Mouse (Mus musculus): ENCODE data around the gene Abcb9. TPM values are rescaled to one million over a fixed set of nuclear protein-coding genes. Genes with fewer than 3 reads are reported as not detected.

Abcb9 gene
- polyA plus RNA-seq, 1 experiment from 2014 or later, result 4.7 TPM

DNA sequence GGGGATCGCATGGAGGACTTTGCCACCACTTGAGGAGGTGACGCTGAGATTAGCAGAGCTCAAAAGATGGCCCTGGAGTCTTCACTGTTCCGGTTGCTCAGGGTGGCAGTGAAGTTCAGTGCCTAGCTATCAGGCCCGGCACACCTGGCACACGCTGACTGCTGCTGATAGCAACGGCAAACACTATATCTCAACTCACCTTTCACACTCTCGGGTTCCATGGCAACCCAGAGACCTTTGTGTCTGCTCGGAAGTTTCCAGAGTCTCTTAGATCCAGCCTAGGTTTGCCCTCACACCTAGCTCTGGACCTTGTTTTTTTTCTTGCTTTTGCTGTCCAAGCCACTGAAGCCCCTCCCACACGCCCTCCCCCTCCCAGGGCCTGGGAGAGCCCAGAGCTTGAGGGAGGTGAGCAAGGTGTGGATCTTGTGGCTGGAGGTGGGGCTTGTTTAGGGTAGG lies 3.6 kb downstream of the Abcb9 start:
- H3K4me2 ChIP-seq (replicated peaks), result no peak overlapping the region
- no peak overlapping the region for H3K4me3 ChIP-seq (replicated peaks)
- H3K4me1 ChIP-seq (replicated peaks), result peaks cover 12% of the 10 kb centered on the region
- H3K27me3 ChIP-seq, result peaks cover 22% of the 10 kb centered on the region
- no peak for ATAC-seq
- no peak overlapping the region for H3K9ac ChIP-seq (replicated peaks)
- no peaks in the 10 kb centered on the region for H3K36me3 ChIP-seq
- H3K27ac ChIP-seq, result no peak overlapping the region
- WGBS, result 65% methylated on average over 9 of the region's 9 CpGs
- no peaks in the 10 kb centered on the region for H3K9me3 ChIP-seq

DNA sequence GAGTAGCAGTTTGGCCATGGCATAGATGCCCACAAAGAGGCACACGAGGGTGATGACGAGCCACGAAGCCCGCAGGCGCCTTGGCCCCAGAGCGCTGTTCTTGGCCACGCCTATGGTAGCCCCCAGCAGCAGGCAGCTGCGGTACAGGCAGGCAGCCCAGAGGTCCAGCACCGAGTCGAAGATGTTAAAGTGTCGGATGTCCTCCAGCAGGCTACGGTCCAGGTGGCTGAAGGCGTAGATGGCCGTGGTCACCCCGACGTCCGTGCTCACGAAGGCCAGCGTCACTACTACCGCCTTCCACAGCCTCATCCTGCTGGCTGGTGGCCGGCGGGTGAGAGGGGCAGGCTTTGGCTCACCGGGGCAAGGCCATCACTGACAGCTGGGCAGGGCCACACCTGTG lies 5.7 kb downstream of the Abcb9 start:
- no peak overlapping the region for H3K4me3 ChIP-seq (replicated peaks)
- 91% methylated on average over 23 of the region's 23 CpGs for WGBS
- H3K36me3 ChIP-seq, result no peaks in the 10 kb centered on the region
- no peak overlapping the region for H3K9ac ChIP-seq (replicated peaks)
- no peak overlapping the region for H3K4me2 ChIP-seq (replicated peaks)
- no peak for ATAC-seq
- no peaks in the 10 kb centered on the region for H3K9me3 ChIP-seq
- peaks cover 10% of the 10 kb centered on the region for H3K27me3 ChIP-seq
- no peaks in the 10 kb centered on the region; the same call in 1 of the 2 replicates for H3K4me1 ChIP-seq (replicated peaks)
- no peak overlapping the region for H3K27ac ChIP-seq

DNA sequence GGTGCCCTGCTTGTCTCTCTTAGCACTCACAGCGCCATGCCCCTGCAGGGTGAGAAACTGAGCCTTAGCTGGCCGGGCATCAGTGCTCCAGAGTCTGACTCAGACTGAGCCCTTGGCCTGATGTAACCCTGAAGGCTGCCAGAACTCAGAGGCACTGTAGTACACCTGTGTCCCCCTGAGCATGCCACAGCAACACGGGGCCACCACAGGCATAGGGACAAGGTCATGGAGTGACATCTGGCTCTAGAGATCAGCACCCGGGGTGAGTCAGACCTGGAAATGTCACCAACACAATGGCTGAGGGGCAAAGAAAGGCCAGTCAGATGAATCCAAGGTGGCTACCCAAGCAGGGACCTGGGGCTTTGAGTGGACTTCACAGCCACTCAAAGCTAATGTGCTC lies 8.7 kb downstream of the Abcb9 start:
- Histone ChIP-seq H3K9ac (replicated peaks) (no peak overlapping the region), H3K4me2 (replicated peaks) (no peak overlapping the region), H3K4me3 (replicated peaks) (no peak overlapping the region), H3K4me1 (replicated peaks) (no peaks in the 10 kb centered on the region), H3K9me3 (no peaks in the 10 kb centered on the region), H3K36me3 (no peaks in the 10 kb centered on the region), H3K27ac (no peak overlapping the region), H3K27me3 (no peaks in the 10 kb centered on the region)
- 73% methylated on average over 4 of the region's 4 CpGs for WGBS
- no peak for ATAC-seq

DNA sequence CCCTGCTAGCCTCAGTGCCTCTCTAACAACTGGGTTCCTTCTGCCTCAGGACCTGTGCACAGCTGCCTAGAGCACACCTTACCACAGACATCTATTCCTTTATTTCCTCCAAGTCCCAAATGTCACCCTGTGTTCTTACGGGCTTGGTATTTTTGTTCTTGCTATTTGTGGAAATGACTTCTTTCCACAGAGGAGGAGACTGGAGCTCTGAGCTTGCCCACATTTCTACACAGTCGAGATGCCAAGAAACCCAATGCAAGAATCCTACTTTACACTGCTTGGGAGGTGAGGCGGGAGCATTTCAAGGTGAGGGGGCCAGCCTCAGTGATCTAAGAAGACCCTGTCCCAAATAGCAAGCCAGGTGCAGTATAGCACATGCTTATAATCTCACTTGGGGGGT lies 10.1 kb downstream of the Abcb9 start:
- H3K4me1 ChIP-seq (replicated peaks), result no peaks in the 10 kb centered on the region
- no peak overlapping the region for H3K4me2 ChIP-seq (replicated peaks)
- H3K9me3 ChIP-seq, result no peaks in the 10 kb centered on the region
- no peak for ATAC-seq
- no peak overlapping the region for H3K4me3 ChIP-seq (replicated peaks)
- no peaks in the 10 kb centered on the region for H3K27me3 ChIP-seq
- 76% methylated on average over 3 of the region's 3 CpGs for WGBS
- H3K36me3 ChIP-seq, result no peaks in the 10 kb centered on the region
- H3K9ac ChIP-seq (replicated peaks), result no peak overlapping the region
- no peak overlapping the region; the same call in 1 of the 2 replicates for H3K27ac ChIP-seq

DNA sequence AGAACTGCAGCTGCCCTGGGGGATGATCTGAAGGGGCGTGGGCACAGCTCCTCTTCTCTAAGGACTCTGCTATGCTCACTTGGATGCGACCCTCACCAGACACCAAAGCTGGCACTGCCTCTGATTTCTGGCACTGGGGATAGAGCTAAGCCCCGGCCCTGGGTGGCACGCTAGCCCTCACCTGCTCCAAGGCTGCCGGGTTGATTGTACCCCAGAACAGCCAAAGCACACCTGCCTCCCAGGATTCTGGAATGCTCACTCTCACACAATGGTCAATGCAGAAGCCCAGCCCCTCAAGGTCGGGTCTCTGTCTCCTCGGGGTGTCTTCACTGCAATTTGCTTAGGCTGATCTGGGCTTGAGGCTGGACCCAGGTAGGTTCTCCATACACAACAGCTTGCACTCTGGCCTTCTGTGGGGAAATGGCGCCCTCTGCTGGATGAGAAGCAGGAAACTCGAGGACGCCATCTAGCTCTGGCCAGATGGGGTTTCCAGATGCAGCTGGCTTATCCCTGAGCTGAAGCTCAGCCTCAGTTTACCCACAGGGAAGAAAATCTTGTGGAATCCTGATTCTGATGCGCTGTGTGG lies 10.9 kb downstream of the Abcb9 start:
- peak; percentile 48; the same call in 1 of the 2 replicates for ATAC-seq
- no peak overlapping the region for H3K4me3 ChIP-seq (replicated peaks)
- 40% methylated on average over 11 of the region's 11 CpGs for WGBS

DNA sequence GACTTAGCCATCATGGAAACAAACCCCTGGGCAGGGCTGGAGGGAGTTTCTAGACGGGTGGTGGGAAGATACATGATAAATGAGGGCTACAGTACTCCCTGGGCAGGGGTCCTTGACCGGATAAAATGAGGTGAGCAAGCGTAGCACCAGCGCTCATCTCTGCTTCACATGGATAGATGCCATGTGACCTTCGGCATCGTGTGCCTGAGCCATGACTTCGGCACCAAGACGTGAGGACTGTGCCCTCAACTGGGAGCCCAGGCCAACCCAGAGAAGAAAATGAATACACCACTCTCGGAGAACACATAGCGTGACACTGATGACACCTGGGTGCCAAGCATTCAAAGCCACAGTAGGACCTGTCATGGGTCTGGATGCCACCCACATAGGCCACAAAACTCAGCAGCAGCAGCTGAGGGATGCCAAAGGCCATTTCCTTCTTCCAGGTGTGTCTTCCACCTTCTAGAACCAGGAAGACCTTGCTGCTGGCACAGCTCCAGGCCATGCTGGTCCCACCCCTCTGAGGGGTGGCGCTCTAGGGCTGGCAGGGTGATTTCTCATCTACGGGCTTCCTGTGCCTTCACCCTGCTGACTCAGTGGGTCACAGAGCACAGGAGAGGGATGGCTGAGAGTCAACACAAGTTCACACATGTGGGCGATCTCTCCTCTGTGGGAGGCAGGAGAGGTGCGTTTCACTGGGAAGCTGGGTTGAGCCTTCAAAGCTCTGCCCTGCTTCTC lies 11.6 kb downstream of the Abcb9 start:
- 91% methylated on average over 14 of the region's 14 CpGs for WGBS
- Histone ChIP-seq H3K9ac (replicated peaks) (no peak overlapping the region; the same call in 1 of the 2 replicates), H3K4me2 (replicated peaks) (no peak overlapping the region), H3K9me3 (no peaks in the 10 kb centered on the region), H3K4me1 (replicated peaks) (peaks cover 10% of the 10 kb centered on the region; the same call in 1 of the 2 replicates), H3K4me3 (replicated peaks) (no peak overlapping the region), H3K27me3 (no peaks in the 10 kb centered on the region), H3K36me3 (no peaks in the 10 kb centered on the region), H3K27ac (no peak overlapping the region)
- no peak for ATAC-seq

More for the DNA sequence above, 10.9 kb downstream of the Abcb9 start:
- Histone ChIP-seq H3K4me2 (replicated peaks) (no peak overlapping the region), H3K4me1 (replicated peaks) (0 out of 2 replicates have a peak, but pooled peaks cover 6% of the 10 kb centered on the region), H3K27me3 (no peaks in the 10 kb centered on the region), H3K9me3 (no peaks in the 10 kb centered on the region), H3K36me3 (no peaks in the 10 kb centered on the region), H3K27ac (no peak overlapping the region), H3K9ac (replicated peaks) (no peak overlapping the region)

DNA sequence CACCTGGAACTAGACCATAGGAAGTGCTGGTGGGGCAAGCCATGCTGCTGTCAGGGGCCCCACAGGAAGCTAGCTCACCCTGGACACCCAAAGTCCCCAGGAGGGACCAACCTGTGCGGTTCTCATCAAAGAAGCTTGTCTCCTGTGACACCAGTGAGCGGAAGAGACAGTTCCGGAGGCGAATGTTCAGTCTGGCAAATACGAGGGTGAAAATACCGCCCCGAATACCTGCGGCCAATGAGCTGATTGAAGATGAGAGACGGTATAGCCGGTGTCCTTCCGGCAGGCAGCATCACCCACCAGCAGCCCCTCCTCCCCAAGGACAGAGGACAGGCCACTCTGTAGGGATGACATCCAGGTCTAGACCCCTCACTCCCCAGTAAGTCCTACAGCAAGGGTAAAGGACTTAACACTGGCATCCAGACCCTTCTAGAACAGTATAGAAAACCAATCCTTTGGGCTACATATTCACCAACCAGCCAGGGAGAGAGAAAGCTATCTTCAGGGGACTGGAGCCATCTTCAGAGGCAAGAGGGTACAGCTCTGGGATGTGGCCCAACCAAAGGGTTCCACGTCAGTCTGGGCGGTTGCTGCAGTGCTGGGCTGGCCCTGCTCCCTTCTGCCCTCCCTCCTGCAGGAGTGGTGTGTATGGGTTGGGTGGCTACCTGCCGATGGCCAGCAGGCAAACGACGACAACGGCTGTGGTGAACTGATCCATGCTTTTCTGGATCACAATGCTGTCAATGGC lies 12.5 kb downstream of the Abcb9 start:
- Histone ChIP-seq H3K4me2 (replicated peaks) (no peak overlapping the region), H3K9ac (replicated peaks) (no peak overlapping the region), H3K27ac (no peak overlapping the region), H3K4me3 (replicated peaks) (no peak overlapping the region), H3K9me3 (no peaks in the 10 kb centered on the region), H3K27me3 (no peaks in the 10 kb centered on the region), H3K36me3 (no peaks in the 10 kb centered on the region), H3K4me1 (replicated peaks) (peaks cover 19% of the 10 kb centered on the region)
- no peak for ATAC-seq
- 90% methylated on average over 17 of the region's 17 CpGs for WGBS

DNA sequence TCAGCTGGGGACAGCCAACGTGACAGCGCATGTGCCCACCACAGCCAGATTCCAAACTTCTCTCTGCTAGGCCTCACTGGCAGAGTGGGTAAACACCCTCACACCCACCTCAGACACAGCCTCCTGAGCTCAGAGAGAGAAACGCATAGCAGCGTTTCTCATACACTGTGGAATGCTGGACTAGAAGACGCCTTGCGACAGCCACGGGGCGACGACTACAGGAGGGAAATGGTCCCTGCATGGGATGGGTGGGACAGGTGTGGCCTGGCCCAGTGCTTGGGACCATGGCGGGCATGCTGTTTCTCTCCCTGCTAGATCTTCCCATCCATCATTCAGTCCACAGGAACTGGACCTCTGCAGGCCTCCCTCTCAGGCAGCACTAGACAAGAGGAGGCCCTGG lies 13.2 kb downstream of the Abcb9 start:
- H3K9ac ChIP-seq (replicated peaks), result no peak overlapping the region
- WGBS, result 85% methylated on average over 10 of the region's 10 CpGs
- H3K36me3 ChIP-seq, result no peaks in the 10 kb centered on the region

DNA sequence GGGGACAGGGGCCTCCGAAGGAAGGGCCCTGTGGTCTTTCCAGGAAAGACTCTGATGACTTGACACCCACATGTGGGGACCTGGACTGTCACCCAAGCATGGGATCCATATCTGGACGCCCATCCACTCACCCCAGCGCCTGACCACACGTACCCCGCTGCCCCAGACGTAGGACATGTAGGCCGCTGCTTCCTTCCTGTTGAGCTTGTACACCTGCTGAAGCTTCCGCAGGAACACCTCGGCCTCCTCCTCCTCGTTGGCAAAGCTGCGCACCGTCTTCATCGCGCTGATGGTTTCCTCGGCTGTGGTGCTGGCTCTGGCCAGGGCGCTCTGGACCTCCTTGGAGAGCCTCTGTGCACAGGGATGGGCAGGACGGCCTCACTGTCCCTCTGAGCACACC lies 15.7 kb downstream of the Abcb9 start:
- 94% methylated on average over 17 of the region's 17 CpGs for WGBS
- Histone ChIP-seq H3K36me3 (no peaks in the 10 kb centered on the region), H3K27me3 (no peaks in the 10 kb centered on the region), H3K9me3 (no peaks in the 10 kb centered on the region), H3K4me3 (replicated peaks) (no peak overlapping the region), H3K4me2 (replicated peaks) (no peak overlapping the region), H3K9ac (replicated peaks) (no peak overlapping the region), H3K4me1 (replicated peaks) (peaks cover 31% of the 10 kb centered on the region), H3K27ac (no peak overlapping the region)
- no peak for ATAC-seq

More for the DNA sequence above, 13.2 kb downstream of the Abcb9 start:
- H3K4me1 ChIP-seq (replicated peaks), result peaks cover 25% of the 10 kb centered on the region
- no peak for ATAC-seq
- H3K4me2 ChIP-seq (replicated peaks), result no peak overlapping the region
- H3K9me3 ChIP-seq, result no peaks in the 10 kb centered on the region
- H3K27ac ChIP-seq, result no peak overlapping the region
- no peak overlapping the region for H3K4me3 ChIP-seq (replicated peaks)
- H3K27me3 ChIP-seq, result no peaks in the 10 kb centered on the region

DNA sequence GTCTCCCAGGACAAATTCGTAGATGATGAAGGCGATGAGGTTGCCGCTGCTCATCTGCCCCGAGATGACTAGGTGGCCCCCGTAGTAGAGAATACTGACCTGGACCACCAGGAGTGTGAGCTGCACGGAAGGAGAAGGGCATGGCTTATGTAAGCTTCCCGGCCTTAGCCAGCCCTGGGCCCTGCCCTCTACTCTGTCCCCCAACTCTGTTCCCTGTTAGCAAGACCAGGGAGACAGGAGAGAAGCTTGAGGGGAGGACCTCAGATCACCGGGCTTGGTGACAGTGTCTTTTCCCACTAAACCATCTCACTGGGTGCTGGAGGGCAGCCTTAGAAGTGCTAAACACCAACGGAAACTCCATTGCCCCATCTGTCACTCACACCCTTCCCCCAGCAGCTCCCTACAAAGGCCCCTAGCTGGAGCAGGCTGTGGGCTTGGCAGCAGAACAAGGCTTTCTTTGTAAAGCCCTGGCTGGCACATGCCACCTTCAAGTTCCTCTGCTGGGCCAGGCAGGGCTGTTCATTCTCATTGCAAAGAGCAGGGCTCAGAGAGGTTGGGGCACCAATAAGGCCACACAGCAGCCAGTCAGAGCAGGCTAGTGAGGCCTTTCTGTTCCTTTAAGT lies 16.7 kb downstream of the Abcb9 start:
- no peak overlapping the region for H3K9ac ChIP-seq (replicated peaks)
- ATAC-seq, result peak; percentile 88
- peaks cover 32% of the 10 kb centered on the region for H3K4me1 ChIP-seq (replicated peaks)

DNA sequence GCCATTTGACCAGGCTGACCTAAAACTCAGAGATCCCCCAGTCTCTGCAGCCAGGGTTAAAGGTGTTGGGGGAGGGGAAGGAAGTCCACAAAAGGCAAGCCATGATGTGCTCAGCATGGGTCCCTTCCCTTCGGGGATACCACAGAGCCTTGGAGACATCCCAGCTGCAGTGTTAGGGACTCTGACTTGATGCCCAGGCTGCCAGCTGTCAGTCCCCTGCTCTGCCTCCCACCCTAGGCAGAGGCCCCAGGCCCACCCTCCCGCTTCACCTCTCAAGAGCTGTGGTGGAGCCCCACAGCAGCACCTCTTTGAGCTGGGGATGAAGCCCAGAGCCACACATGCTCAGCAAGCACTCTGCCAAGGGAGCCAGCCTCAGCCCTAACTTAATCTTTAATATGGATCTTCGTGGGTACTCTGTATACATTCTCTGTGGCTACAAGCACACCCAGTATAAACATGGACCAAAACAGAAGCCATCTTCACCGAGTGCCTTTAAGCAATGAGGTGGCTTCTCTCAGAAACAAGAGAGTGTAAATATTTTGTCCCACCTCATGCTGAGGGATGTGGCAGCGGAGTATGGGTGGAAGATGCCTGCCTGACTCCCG lies 17.6 kb downstream of the Abcb9 start:
- H3K27me3 ChIP-seq, result no peaks in the 10 kb centered on the region
- peaks cover 32% of the 10 kb centered on the region for H3K4me1 ChIP-seq (replicated peaks)
- no peaks in the 10 kb centered on the region for H3K36me3 ChIP-seq
- no peak overlapping the region for H3K4me2 ChIP-seq (replicated peaks)
- 0 out of 2 replicates have a peak overlapping the region, but pooled peaks have one; percentile 25 for H3K27ac ChIP-seq
- no peak for ATAC-seq
- WGBS, result 58% methylated on average over 6 of the region's 6 CpGs
- H3K9me3 ChIP-seq, result no peaks in the 10 kb centered on the region
- H3K9ac ChIP-seq (replicated peaks), result peak overlapping the region; percentile 37; the same call in 1 of the 2 replicates
- H3K4me3 ChIP-seq (replicated peaks), result no peak overlapping the region

More for the DNA sequence above, 16.7 kb downstream of the Abcb9 start:
- Histone ChIP-seq H3K27me3 (no peaks in the 10 kb centered on the region), H3K36me3 (no peaks in the 10 kb centered on the region), H3K4me3 (replicated peaks) (no peak overlapping the region), H3K9me3 (no peaks in the 10 kb centered on the region), H3K27ac (peak overlapping the region; percentile 71), H3K4me2 (replicated peaks) (no peak overlapping the region)
- 61% methylated on average over 9 of the region's 9 CpGs for WGBS

All from midbrain, embryonic 13.5 days (tissue).